Mouse (Mus musculus) bone marrow, adult 2 months (tissue): ENCODE measurements around the gene Crtc3. TPM values are rescaled to one million over a fixed set of nuclear protein-coding genes. Genes with fewer than 3 reads are reported as not detected.
A peak's percentile ranks its signal among the peaks of the same experiment; 100 is the strongest.

Source experiments
- H3K27ac ChIP-seq: fragments of 200-500 bp; 2 replicates; pipeline ENCODE4 v1.5.1; 2012; ENCODE audit warnings: low read depth, mild to moderate bottlenecking, control low read depth, inconsistent platforms, low read length; ENCODE audit not compliant: control insufficient read depth, poor library complexity, insufficient read depth
- H3K4me1 ChIP-seq: fragments of 200-500 bp; 2 replicates; pipeline ENCODE4 v1.6.1; 2011; ENCODE audit warnings: low read length; ENCODE audit not compliant: control insufficient read depth, insufficient read depth
- H3K4me3 ChIP-seq: fragments of 200-500 bp; replicated peaks from 2 replicates; pipeline ENCODE3; 2011; ENCODE audit warnings: mild to moderate bottlenecking, low read depth, low read length, control low read depth; ENCODE audit not compliant: control insufficient read depth
- CTCF ChIP-seq: fragments of 200-500 bp; IDR thresholded peaks from 2 replicates; pipeline ENCODE4 v1.5.1; 2011; ENCODE audit warnings: low read length, control low read depth; ENCODE audit not compliant: control insufficient read depth, insufficient read depth
- POLR2A ChIP-seq: fragments of 200-500 bp; IDR thresholded peaks from 2 replicates; pipeline ENCODE4 v1.6.1; 2011; ENCODE audit warnings: low read depth, mild to moderate bottlenecking, control low read depth, low read length, borderline replicate concordance; ENCODE audit not compliant: control insufficient read depth
- WGBS: fragments of 180-500 bp; shearing (Covaris S2); methylation state at CpG from one replicate; pipeline ENCODE4 v1.1.7; 2018; 5-methylcytosine and 5-hydroxymethylcytosine counted together
- polyA plus RNA-seq: library from polyadenylated mRNA; stranded (reverse); fragments of >200 nt; gene quantifications from 2 replicates; pipeline ENCODE4 v1.2.4, GENCODE M21; 2011; ENCODE audit warnings: low replicate concordance; ENCODE audit not compliant: missing spikeins, insufficient read depth, insufficient read length

Gene Crtc3
- polyA plus RNA-seq, 1 experiment, result 5.7 TPM

DNA sequence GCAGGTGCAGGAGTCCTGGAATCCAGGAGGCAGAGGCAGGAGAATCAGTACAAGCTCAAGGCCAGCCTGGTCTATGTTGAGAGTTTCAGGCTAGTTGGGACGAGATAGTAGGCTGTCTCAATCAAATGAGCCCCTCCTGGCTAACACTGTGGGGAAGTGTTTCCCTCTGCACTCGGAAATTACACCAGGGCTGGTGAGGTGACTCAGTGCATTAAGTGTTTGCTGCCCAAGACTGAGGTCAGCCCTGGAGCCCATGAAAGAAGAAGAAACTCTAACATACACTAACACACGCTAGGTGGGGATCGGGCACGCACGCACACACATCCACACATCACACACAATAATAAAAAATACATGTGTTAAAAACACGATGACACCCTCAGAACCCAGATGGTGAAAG is 34.3 kb downstream of the Crtc3 start:
- TF ChIP-seq CTCF, result no peak
- TF ChIP-seq POLR2A, result no peak
- peak overlapping the region; percentile 43 for H3K27ac ChIP-seq
- H3K4me3 ChIP-seq, result no peak overlapping the region
- 54% methylated on average over 7 of the region's 7 CpGs for WGBS
- peaks cover 11% of the 10 kb centered on the region for H3K4me1 ChIP-seq

- no peak for TF ChIP-seq CTCF
- TF ChIP-seq POLR2A, result no peak
- H3K4me3 ChIP-seq, result no peak overlapping the region
- H3K27ac ChIP-seq, result peak overlapping the region; percentile 43
- WGBS, result 71% methylated on average over 7 of the region's 7 CpGs
- peaks cover 11% of the 10 kb centered on the region for H3K4me1 ChIP-seq
Measured at GRCm38 (mm10) chr7:80653971-80654370, 34.7 kb downstream of the Crtc3 start.

GRCm38 (mm10) chr7:80653077-80653476 is 35.6 kb downstream of the Crtc3 start:
- Histone ChIP-seq H3K4me3 (no peak overlapping the region), H3K4me1 (peaks cover 12% of the 10 kb centered on the region), H3K27ac (peak overlapping the region; percentile 22; the same call in 1 of the 2 replicates)
- TF ChIP-seq POLR2A (no peak), CTCF (no peak)
- WGBS, result 72% methylated on average over 10 of the region's 10 CpGs

DNA sequence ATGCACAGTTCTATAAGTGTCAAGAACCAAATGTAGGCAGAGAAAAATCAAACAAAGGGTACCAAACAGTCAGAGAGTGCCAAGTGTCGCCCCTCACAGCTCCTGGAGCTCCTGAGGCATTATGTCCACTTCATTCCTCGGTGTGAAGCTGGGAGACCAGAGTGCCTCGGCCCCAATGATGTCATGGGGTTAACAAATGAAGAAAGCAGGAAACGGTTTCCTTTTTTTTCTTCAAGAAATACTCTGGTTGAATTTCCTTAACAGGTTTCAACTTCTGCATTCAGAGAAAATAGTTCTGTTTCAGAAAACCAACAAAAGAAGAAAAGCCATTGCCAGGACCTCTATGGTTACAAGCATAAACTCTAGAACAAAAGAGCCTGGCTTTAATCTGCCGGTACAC is 36.4 kb downstream of the Crtc3 start:
- WGBS, result 18% methylated on average over 5 of the region's 5 CpGs
- TF ChIP-seq CTCF (no peak), POLR2A (no peak)
- H3K27ac ChIP-seq, result peak overlapping the region; percentile 88
- no peak overlapping the region for H3K4me3 ChIP-seq
- peaks cover 12% of the 10 kb centered on the region for H3K4me1 ChIP-seq

GRCm38 (mm10) chr7:80647437-80647871 is 41.2 kb downstream of the Crtc3 start:
- 5% methylated on average over 7 of the region's 7 CpGs for WGBS
- Histone ChIP-seq H3K4me3 (peak overlapping the region; percentile 70), H3K4me1 (peaks cover 3% of the 10 kb centered on the region; the same call in 1 of the 2 replicates), H3K27ac (peak overlapping the region; percentile 53)
- TF ChIP-seq CTCF (no peak), POLR2A (no peak)

GRCm38 (mm10) chr7:80646093-80647025 is 42.3 kb downstream of the Crtc3 start:
- H3K4me1 ChIP-seq, result peaks cover 5% of the 10 kb centered on the region; the same call in 1 of the 2 replicates
- no peak overlapping the region for H3K4me3 ChIP-seq
- WGBS, result 74% methylated on average over 10 of the region's 10 CpGs
- no peak for TF ChIP-seq CTCF
- TF ChIP-seq POLR2A, result no peak
- H3K27ac ChIP-seq, result no peak overlapping the region

DNA sequence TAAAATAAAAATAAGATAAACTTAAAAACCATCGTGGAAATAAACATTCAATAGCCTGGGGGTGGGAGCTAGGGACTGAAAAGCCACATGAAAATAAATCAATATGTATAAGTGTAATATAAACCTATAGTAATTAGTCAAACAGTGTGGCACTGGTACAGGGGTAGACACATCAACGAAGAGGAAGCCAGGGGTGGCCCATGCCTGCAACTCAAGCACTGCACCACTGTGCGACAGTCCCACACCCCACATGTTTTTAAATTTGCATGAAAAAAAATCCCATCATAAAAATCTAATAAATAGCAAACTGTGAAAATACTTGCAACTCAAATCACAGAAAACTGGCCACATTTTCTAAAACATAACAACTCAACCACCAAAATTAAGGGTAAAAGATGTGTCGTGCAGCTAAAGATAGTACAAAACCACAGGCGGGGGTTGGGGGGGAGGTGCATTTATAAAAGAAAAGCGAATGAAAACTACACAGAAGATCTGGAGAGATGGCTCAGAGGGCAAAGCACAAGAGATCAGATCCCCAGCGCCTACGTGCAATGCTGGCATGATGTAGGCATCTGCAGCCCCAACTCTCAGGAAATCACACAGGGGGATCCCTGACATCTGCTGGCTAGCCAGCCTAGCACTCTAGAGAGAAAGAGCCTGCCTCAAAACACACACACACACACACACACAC is 45.6 kb downstream of the Crtc3 start:
- 16% methylated on average over 8 of the region's 8 CpGs for WGBS
- no peak overlapping the region for H3K4me3 ChIP-seq
- TF ChIP-seq POLR2A, result no peak
- H3K4me1 ChIP-seq, result peaks cover 11% of the 10 kb centered on the region
- peak overlapping the region; percentile 6; the same call in 1 of the 2 replicates for H3K27ac ChIP-seq

- Histone ChIP-seq H3K4me1 (peaks cover 12% of the 10 kb centered on the region), H3K27ac (no peak overlapping the region)
Measured at GRCm38 (mm10) chr7:80642552-80642951, 46.1 kb downstream of the Crtc3 start.

More at GRCm38 (mm10) chr7:80642552-80642951, 46.1 kb downstream of the Crtc3 start:
- WGBS, result 52% methylated on average over 5 of the region's 5 CpGs
- no peak overlapping the region for H3K4me3 ChIP-seq
- TF ChIP-seq CTCF, result no peak
- TF ChIP-seq POLR2A, result no peak
